Mouse (Mus musculus): ENCODE data around the gene Ptrh2. TPM values are rescaled to one million over a fixed set of nuclear protein-coding genes. Genes with fewer than 3 reads are reported as not detected.

Gene Ptrh2
- polyA plus RNA-seq (2015; fragmentation: Nextera tagmentation; extraction: Ambion mirVana) = 29.4 and 30.2 TPM in 2 replicates

GRCm38 (mm10) chr11:86683395-86684125 is at the start of gene Ptrh2, which contains the start of gene Vmp1:
Gene Ptrh2 (plus strand): TSS chr11:86683985.
Gene Vmp1 (minus strand): TSS chr11:86683836.
- Histone ChIP-seq H3K9ac (peak within 1 kb of the TSS; percentile 91), H3K27ac (replicated peaks) (peak within 1 kb of the TSS; percentile 93), H3K4me1 (peaks cover 18% of the 10 kb centered on the region), H3K4me2 (replicated peaks) (peak within 1 kb of the TSS; percentile 79), H3K9me3 (replicated peaks) (no peaks in the 10 kb centered on the region), H3K27me3 (no peaks in the 10 kb centered on the region), H3K4me3 (replicated peaks) (peak within 1 kb of the TSS; percentile 85), H3K36me3 (peaks cover 11% of the 10 kb centered on the region; the same call in 1 of the 2 replicates)
- ATAC-seq (ENCODE audit: insufficient number of reproducible peaks, low FRiP score, low TSS enrichment, low read depth) = peak; percentile 91
- WGBS = under 1% methylated on average over 56 of the region's 56 CpGs

- 88% methylated on average over 6 of the region's 6 CpGs for WGBS
- no peak overlapping the region for H3K4me2 ChIP-seq (replicated peaks)
- H3K27ac ChIP-seq (replicated peaks) = no peak overlapping the region
- peaks cover 4% of the 10 kb centered on the region; the same call in 1 of the 2 replicates for H3K36me3 ChIP-seq
- H3K9ac ChIP-seq = no peak overlapping the region
- H3K9me3 ChIP-seq (replicated peaks) = no peaks in the 10 kb centered on the region
- H3K27me3 ChIP-seq = no peaks in the 10 kb centered on the region
- H3K4me1 ChIP-seq = no peaks in the 10 kb centered on the region
- H3K4me3 ChIP-seq (replicated peaks) = no peak overlapping the region
- ATAC-seq (ENCODE audit: insufficient number of reproducible peaks, low FRiP score, low TSS enrichment, low read depth) = no peak
Observed at GRCm38 (mm10) chr11:86634396-86634795, 49.4 kb upstream of the Ptrh2 start.

- no peaks in the 10 kb centered on the region for H3K9me3 ChIP-seq (replicated peaks)
- H3K4me1 ChIP-seq = no peaks in the 10 kb centered on the region
- no peaks in the 10 kb centered on the region for H3K36me3 ChIP-seq
- 58% methylated on average over 2 of the region's 2 CpGs for WGBS
- H3K4me3 ChIP-seq (replicated peaks) = no peak overlapping the region
- ATAC-seq (ENCODE audit: insufficient number of reproducible peaks, low FRiP score, low TSS enrichment, low read depth) = no peak
- H3K9ac ChIP-seq = no peak overlapping the region
- H3K4me2 ChIP-seq (replicated peaks) = no peak overlapping the region
- H3K27me3 ChIP-seq = no peaks in the 10 kb centered on the region
- H3K27ac ChIP-seq (replicated peaks) = no peak overlapping the region
Observed at GRCm38 (mm10) chr11:86637697-86638096, 46.1 kb upstream of the Ptrh2 start.

- Histone ChIP-seq H3K4me1 (no peaks in the 10 kb centered on the region), H3K27ac (replicated peaks) (no peak overlapping the region), H3K4me3 (replicated peaks) (no peak overlapping the region), H3K36me3 (no peaks in the 10 kb centered on the region), H3K4me2 (replicated peaks) (no peak overlapping the region), H3K9me3 (replicated peaks) (no peaks in the 10 kb centered on the region), H3K9ac (no peak overlapping the region), H3K27me3 (no peaks in the 10 kb centered on the region)
- ATAC-seq (ENCODE audit: insufficient number of reproducible peaks, low FRiP score, low TSS enrichment, low read depth) = no peak
- 70% methylated on average over 4 of the region's 4 CpGs for WGBS
Observed at GRCm38 (mm10) chr11:86641714-86642113, 42.1 kb upstream of the Ptrh2 start.

- H3K4me1 ChIP-seq = no peaks in the 10 kb centered on the region
- no peak overlapping the region for H3K27ac ChIP-seq (replicated peaks)
- no peak overlapping the region for H3K4me2 ChIP-seq (replicated peaks)
- no peaks in the 10 kb centered on the region for H3K27me3 ChIP-seq
- no peaks in the 10 kb centered on the region for H3K36me3 ChIP-seq
- H3K4me3 ChIP-seq (replicated peaks) = no peak overlapping the region
- H3K9me3 ChIP-seq (replicated peaks) = no peaks in the 10 kb centered on the region
- WGBS = 92% methylated on average over 4 of the region's 4 CpGs
- no peak for ATAC-seq (ENCODE audit: insufficient number of reproducible peaks, low FRiP score, low TSS enrichment, low read depth)
- H3K9ac ChIP-seq = no peak overlapping the region
Observed at GRCm38 (mm10) chr11:86644553-86644952, 39.2 kb upstream of the Ptrh2 start.

GRCm38 (mm10) chr11:86646136-86646834 is 37.5 kb upstream of the Ptrh2 start:
- Histone ChIP-seq H3K27ac (replicated peaks) (no peak overlapping the region), H3K4me1 (no peaks in the 10 kb centered on the region), H3K36me3 (no peaks in the 10 kb centered on the region), H3K4me3 (replicated peaks) (no peak overlapping the region), H3K27me3 (no peaks in the 10 kb centered on the region), H3K9me3 (replicated peaks) (no peaks in the 10 kb centered on the region), H3K9ac (no peak overlapping the region), H3K4me2 (replicated peaks) (no peak overlapping the region)
- WGBS = 63% methylated on average over 7 of the region's 7 CpGs
- no peak for ATAC-seq (ENCODE audit: insufficient number of reproducible peaks, low FRiP score, low TSS enrichment, low read depth)

GRCm38 (mm10) chr11:86646885-86647459 is 36.8 kb upstream of the Ptrh2 start:
- H3K4me3 ChIP-seq (replicated peaks) = no peak overlapping the region
- H3K9ac ChIP-seq = no peak overlapping the region
- H3K4me2 ChIP-seq (replicated peaks) = no peak overlapping the region
- no peaks in the 10 kb centered on the region for H3K27me3 ChIP-seq
- no peaks in the 10 kb centered on the region for H3K4me1 ChIP-seq
- H3K27ac ChIP-seq (replicated peaks) = no peak overlapping the region
- 88% methylated on average over 3 of the region's 3 CpGs for WGBS
- no peaks in the 10 kb centered on the region for H3K36me3 ChIP-seq
- ATAC-seq (ENCODE audit: insufficient number of reproducible peaks, low FRiP score, low TSS enrichment, low read depth) = no peak
- no peaks in the 10 kb centered on the region for H3K9me3 ChIP-seq (replicated peaks)

- Histone ChIP-seq H3K4me1 (no peaks in the 10 kb centered on the region), H3K4me3 (replicated peaks) (no peak overlapping the region), H3K36me3 (no peaks in the 10 kb centered on the region), H3K9ac (no peak overlapping the region), H3K9me3 (replicated peaks) (no peaks in the 10 kb centered on the region), H3K4me2 (replicated peaks) (no peak overlapping the region), H3K27ac (replicated peaks) (no peak overlapping the region), H3K27me3 (no peaks in the 10 kb centered on the region)
- no peak for ATAC-seq (ENCODE audit: insufficient number of reproducible peaks, low FRiP score, low TSS enrichment, low read depth)
- 65% methylated on average over 15 of the region's 15 CpGs for WGBS
Observed at GRCm38 (mm10) chr11:86647706-86648447, 35.9 kb upstream of the Ptrh2 start.

- Histone ChIP-seq H3K4me2 (replicated peaks) (no peak overlapping the region), H3K27me3 (no peaks in the 10 kb centered on the region), H3K27ac (replicated peaks) (no peak overlapping the region), H3K4me1 (no peaks in the 10 kb centered on the region), H3K9ac (no peak overlapping the region), H3K4me3 (replicated peaks) (no peak overlapping the region), H3K9me3 (replicated peaks) (no peaks in the 10 kb centered on the region), H3K36me3 (no peaks in the 10 kb centered on the region)
- no peak for ATAC-seq (ENCODE audit: insufficient number of reproducible peaks, low FRiP score, low TSS enrichment, low read depth)
- 58% methylated on average over 1 of the region's 1 CpGs for WGBS
Observed at GRCm38 (mm10) chr11:86649542-86649941, 34.2 kb upstream of the Ptrh2 start.

GRCm38 (mm10) chr11:86650676-86651075 is 33.1 kb upstream of the Ptrh2 start:
- no peak for ATAC-seq (ENCODE audit: insufficient number of reproducible peaks, low FRiP score, low TSS enrichment, low read depth)
- Histone ChIP-seq H3K4me2 (replicated peaks) (no peak overlapping the region), H3K4me1 (no peaks in the 10 kb centered on the region), H3K9me3 (replicated peaks) (no peaks in the 10 kb centered on the region), H3K9ac (no peak overlapping the region), H3K4me3 (replicated peaks) (no peak overlapping the region), H3K36me3 (no peaks in the 10 kb centered on the region), H3K27me3 (no peaks in the 10 kb centered on the region), H3K27ac (replicated peaks) (no peak overlapping the region)
- WGBS = 61% methylated on average over 6 of the region's 6 CpGs

GRCm38 (mm10) chr11:86652578-86652979 is 31.2 kb upstream of the Ptrh2 start:
- Histone ChIP-seq H3K36me3 (no peaks in the 10 kb centered on the region), H3K4me1 (no peaks in the 10 kb centered on the region), H3K9ac (no peak overlapping the region), H3K27ac (replicated peaks) (no peak overlapping the region), H3K9me3 (replicated peaks) (no peaks in the 10 kb centered on the region), H3K4me3 (replicated peaks) (no peak overlapping the region), H3K4me2 (replicated peaks) (no peak overlapping the region), H3K27me3 (no peaks in the 10 kb centered on the region)
- 79% methylated on average over 4 of the region's 4 CpGs for WGBS
- no peak for ATAC-seq (ENCODE audit: insufficient number of reproducible peaks, low FRiP score, low TSS enrichment, low read depth)

All from embryonic facial prominence, embryonic 15.5 days (tissue).